ENCODE assay signal across 13 mouse cellular contexts in the genomic region with DNA sequence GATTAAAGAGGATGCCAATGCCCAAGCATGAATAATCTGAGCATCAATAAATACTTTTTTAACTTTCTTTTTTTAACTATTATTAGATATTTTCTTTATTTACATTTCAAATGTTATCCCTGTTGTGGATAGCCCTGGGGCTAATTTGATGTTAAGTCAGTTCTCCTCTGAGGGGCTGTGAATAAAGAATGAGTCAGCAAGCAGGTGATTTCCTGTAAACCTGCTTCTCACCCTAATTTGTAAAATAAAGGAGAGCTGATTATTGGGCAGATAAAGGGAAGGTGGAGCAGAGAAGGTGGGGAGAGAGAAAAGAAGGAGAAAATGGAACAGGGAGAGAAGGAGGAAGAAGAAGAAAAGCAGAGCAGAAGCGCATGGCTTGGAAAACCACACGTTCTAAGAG.
"Had no signal": no experiment of that assay in that cellular context is flagged by ENCODE, and none has a peak within 500 bp of the region (broad histone marks: within the 10 kb centered on the region; RNA-seq: fewer than 3 reads in every experiment).

No protein-coding gene starts in this region.

- ATAC-seq: midbrain, embryonic 13.5 days; midbrain, embryonic 15.5 days had no signal

- DNase-seq: lung, adult 18-20 months; lung, embryonic 14.5 days; lung, postnatal 10 days; lung, postnatal 4 days; right cerebral cortex, adult 18-20 months; right cerebral cortex, postnatal 25 days; right cerebral cortex, postnatal 4 days; spleen, adult 18-20 months; thymus, adult 2 months; thymus, postnatal 25 days; thymus, postnatal 4 days had no signal
